Mouse (Mus musculus) hematopoietic stem cell, adult 5-6 weeks (primary cell): Measurements from ENCODE around the gene Apoc2. TPM values are rescaled to one million over a fixed set of nuclear protein-coding genes. Genes with fewer than 3 reads are reported as not detected.

Experiments
- total RNA-seq: library from RNA; stranded (forward); fragments of 172-1452, 232-1000 nt; gene quantifications from 2 replicates; pipeline ENCODE4 v1.2.3, GENCODE M21; 2017

The Apoc2 gene
- total RNA-seq, 1 experiment from 2014 or later = not detected

Other genes starting within 250 kb of the Apoc2 start
- gene Mark4, start 219.1 kb downstream of the Apoc2 start, total RNA-seq = 6.4 and 11.8 TPM in 2 replicates
- gene Exoc3l2, start 214.6 kb downstream of the Apoc2 start, total RNA-seq = 2.2 and 3.8 TPM in 2 replicates
- gene Bloc1s3, start 169.6 kb downstream of the Apoc2 start, total RNA-seq = 1.4 and 2.1 TPM in 2 replicates
- 24.2 and 30.8 TPM in 2 replicates for gene Trappc6a, start 169.5 kb downstream of the Apoc2 start, total RNA-seq
- 0.44 TPM in 1 of 2 replicates, not detected in the other for gene Nkpd1, start 160.1 kb downstream of the Apoc2 start, total RNA-seq
- gene Ppp1r37, start 114.9 kb downstream of the Apoc2 start, total RNA-seq = 12.2 and 16.3 TPM in 2 replicates
- gene Zfp296, start 100.7 kb downstream of the Apoc2 start, total RNA-seq = 5.3 and 5.9 TPM in 2 replicates
- gene Gemin7, start 100.3 kb downstream of the Apoc2 start, total RNA-seq = 35.4 and 44.9 TPM in 2 replicates
- 40.1 and 51.3 TPM in 2 replicates for gene Clasrp, start 73.5 kb downstream of the Apoc2 start, total RNA-seq
- gene Relb, start 48.5 kb downstream of the Apoc2 start, total RNA-seq = 8.7 and 12.4 TPM in 2 replicates
- 21.4 and 26.4 TPM in 2 replicates for gene Clptm1, start 12.9 kb downstream of the Apoc2 start, total RNA-seq
- gene Gm44805, start 3.5 kb upstream of the Apoc2 start, total RNA-seq = not detected in 2 replicates
- gene Apoc4, start 3.5 kb upstream of the Apoc2 start, total RNA-seq = not detected in 2 replicates
- gene Apoc1, start 14.7 kb upstream of the Apoc2 start, total RNA-seq = not detected in 2 replicates
- 167 and 314 TPM in 2 replicates for gene Apoe, start 21.2 kb upstream of the Apoc2 start, total RNA-seq
- 24.6 and 29.0 TPM in 2 replicates for gene Tomm40, start 37.5 kb upstream of the Apoc2 start, total RNA-seq
- 2.0 and 3.8 TPM in 2 replicates for gene Nectin2, start 72.5 kb upstream of the Apoc2 start, total RNA-seq
- 2.3 and 4.2 TPM in 2 replicates for gene Bcam, start 93.1 kb upstream of the Apoc2 start, total RNA-seq
- not detected in 2 replicates for gene Cblc, start 118.9 kb upstream of the Apoc2 start, total RNA-seq
- 3.0 and 5.3 TPM in 2 replicates for gene Bcl3, start 144.8 kb upstream of the Apoc2 start, total RNA-seq
- not detected in 2 replicates for gene Gm19345, start 174.1 kb upstream of the Apoc2 start, total RNA-seq
- 0.10 and 0.38 TPM in 2 replicates for gene Ceacam16, start 183.4 kb upstream of the Apoc2 start, total RNA-seq
- gene Ceacam19, start 210.0 kb upstream of the Apoc2 start, total RNA-seq = not detected in 2 replicates
- 11.1 and 13.4 TPM in 2 replicates for gene Pvr, start 243.2 kb upstream of the Apoc2 start, total RNA-seq